ENCODE assay signal across 9 mouse cellular contexts in the genomic region with DNA sequence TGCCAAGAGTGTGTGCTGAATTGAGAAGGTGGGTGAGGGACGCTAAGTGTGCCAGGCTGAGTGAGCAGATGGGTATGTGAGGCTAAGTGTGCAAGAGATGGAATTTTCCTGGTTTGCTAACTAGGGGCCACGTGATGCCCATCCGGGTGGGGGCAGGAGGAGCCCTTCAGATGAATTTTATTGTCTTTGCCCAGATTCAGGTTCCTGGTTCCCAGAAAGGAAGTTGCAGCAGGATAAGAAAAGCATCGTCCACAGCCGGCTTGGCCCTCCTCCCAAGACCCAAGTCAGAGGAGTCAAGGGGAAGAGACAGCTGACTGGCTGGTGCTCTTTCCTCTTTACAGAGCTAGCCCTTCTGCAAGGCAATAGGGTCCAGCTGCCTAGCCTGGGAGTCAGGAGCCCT. TPM values are rescaled to one million over a fixed set of nuclear protein-coding genes. Genes with fewer than 3 reads are reported as not detected.
DNase-seq lines count a peak whose midpoint lies in the region; ATAC-seq and TF ChIP-seq lines count a peak whose summit lies in the region.
"Had no signal": no experiment of that assay in that cellular context is flagged by ENCODE, and none has a peak within 500 bp of the region (broad histone marks: within the 10 kb centered on the region; RNA-seq: fewer than 3 reads in every experiment).

A gene (minus strand): TSS at position 84 of the 400 bp plus-strand sequence.

- no peak within 1 kb of the TSS for H3K4me3 ChIP-seq in midbrain, embryonic 11.5 days (ENCODE audit: low read depth, low read length)
- H3K4me3 ChIP-seq in midbrain, postnatal 0 days (ENCODE audit: low read depth, low read length): no peak within 1 kb of the TSS
- no peak within 1 kb of the TSS for H3K4me3 ChIP-seq in heart, embryonic 11.5 days (ENCODE audit: low read depth, low read length)
- H3K4me3 ChIP-seq: limb, embryonic 12.5 days had no signal

- H3K4me2 ChIP-seq in midbrain, embryonic 11.5 days: peak within 1 kb of the TSS; percentile 8; the same call in 1 of the 2 replicates
- H3K4me2 ChIP-seq in midbrain, postnatal 0 days (ENCODE audit: low read depth, low read length, poor library complexity, severe bottlenecking): no peak within 1 kb of the TSS
- H3K4me2 ChIP-seq in heart, embryonic 11.5 days: 0 out of 2 replicates have a peak within 1 kb of the TSS, but pooled peaks have one; percentile 12

- no peak for TF ChIP-seq CTCF in midbrain, postnatal 0 days (IDR thresholded peaks at IDR 0.05)

- H3K9ac ChIP-seq in midbrain, embryonic 11.5 days (ENCODE audit: low read length): no peak within 1 kb of the TSS
- no peak within 1 kb of the TSS for H3K9ac ChIP-seq in midbrain, postnatal 0 days (replicated peaks; ENCODE audit: low read length, poor library complexity, severe bottlenecking)
- H3K9ac ChIP-seq in heart, embryonic 11.5 days (ENCODE audit: low read depth, low read length): no peak within 1 kb of the TSS
- H3K9ac ChIP-seq: limb, embryonic 12.5 days had no signal

- WGBS in midbrain, embryonic 11.5 days: 87% methylated on average over 5 of the region's 5 CpGs
- 92% methylated on average over 5 of the region's 5 CpGs for WGBS in midbrain, postnatal 0 days
- 67% methylated on average over 5 of the region's 5 CpGs for WGBS in heart, embryonic 11.5 days (ENCODE audit: insufficient replicate concordance)

- H3K9me3 ChIP-seq in midbrain, embryonic 11.5 days (ENCODE audit: control insufficient read depth, low read length): no peaks in the 10 kb centered on the region
- no peaks in the 10 kb centered on the region for H3K9me3 ChIP-seq in midbrain, postnatal 0 days (ENCODE audit: low read length)
- no peaks in the 10 kb centered on the region for H3K9me3 ChIP-seq in heart, embryonic 11.5 days (replicated peaks; ENCODE audit: control insufficient read depth, low read length)
- H3K9me3 ChIP-seq: limb, embryonic 12.5 days had no signal

- H3K4me1 ChIP-seq in midbrain, embryonic 11.5 days (ENCODE audit: control insufficient read depth, insufficient read depth, low read length): no peaks in the 10 kb centered on the region
- H3K4me1 ChIP-seq in midbrain, postnatal 0 days (ENCODE audit: insufficient read depth, low read length): 0 out of 2 replicates have a peak, but pooled peaks cover 3% of the 10 kb centered on the region
- peaks cover 6% of the 10 kb centered on the region; the same call in 1 of the 2 replicates for H3K4me1 ChIP-seq in heart, embryonic 11.5 days (ENCODE audit: control insufficient read depth, insufficient read depth, low read length)

- no peak for ATAC-seq in midbrain, embryonic 11.5 days (ENCODE audit: low FRiP score)
- no peak for ATAC-seq in midbrain, postnatal 0 days (ENCODE audit: low FRiP score)
- no peak for ATAC-seq in heart, embryonic 11.5 days (replicated peaks; ENCODE audit: insufficient number of reproducible peaks, low FRiP score, low TSS enrichment)

- no peak for DNase-seq in midbrain, embryonic 11.5 days (ENCODE audit: low spot score, missing footprints)
- DNase-seq in midbrain, postnatal 0 days (ENCODE audit: low spot score): no peak
- peak; percentile 81 for DNase-seq in kidney, postnatal 14 days
- DNase-seq in cerebellum, adult 9-11 months: no peak
- DNase-seq in thymus, postnatal 10 days (ENCODE audit: low spot score in 2 of 2): no peak
- no peak for DNase-seq in layer of hippocampus, postnatal 36 days
- DNase-seq in spleen, adult 18-20 months: no peak

- H3K27ac ChIP-seq in midbrain, embryonic 11.5 days (ENCODE audit: low read depth, low read length): no peak within 1 kb of the TSS
- no peak within 1 kb of the TSS for H3K27ac ChIP-seq in midbrain, postnatal 0 days (ENCODE audit: low read depth, low read length)
- H3K27ac ChIP-seq in heart, embryonic 11.5 days (ENCODE audit: low read depth, low read length): peak within 1 kb of the TSS; percentile 50

- H3K36me3 ChIP-seq in midbrain, embryonic 11.5 days (ENCODE audit: control insufficient read depth, insufficient read depth, low read length): no peaks in the 10 kb centered on the region
- no peaks in the 10 kb centered on the region for H3K36me3 ChIP-seq in midbrain, postnatal 0 days (ENCODE audit: insufficient read depth, low read length)
- no peaks in the 10 kb centered on the region for H3K36me3 ChIP-seq in heart, embryonic 11.5 days (ENCODE audit: control insufficient read depth, insufficient read depth, low read length)
- H3K36me3 ChIP-seq: limb, embryonic 12.5 days had no signal

- no peaks in the 10 kb centered on the region for H3K27me3 ChIP-seq in midbrain, embryonic 11.5 days (ENCODE audit: control insufficient read depth, insufficient read depth, low read length)
- no peaks in the 10 kb centered on the region; the same call in 1 of the 2 replicates for H3K27me3 ChIP-seq in midbrain, postnatal 0 days (ENCODE audit: insufficient read depth, low read length)
- no peaks in the 10 kb centered on the region for H3K27me3 ChIP-seq in heart, embryonic 11.5 days (ENCODE audit: control insufficient read depth, insufficient read depth, low read length)
- H3K27me3 ChIP-seq: limb, embryonic 12.5 days had no signal

RNA-seq across cellular contexts. Expression of the gene that starts here (rescaled TPM):
- polyA plus RNA-seq in midbrain, embryonic 11.5 days (2014; fragmentation: Nextera tagmentation; extraction: Ambion mirVana): 0.19 and 0.46 TPM in 2 replicates
- not detected in 2 replicates for total RNA-seq in midbrain, postnatal 0 days (2014; rRNA removed)
- polyA plus RNA-seq in midbrain, postnatal 0 days (2015; fragmentation: Nextera tagmentation; extraction: Ambion mirVana): not detected in 2 replicates
- 3.6 TPM in 2 replicates for polyA plus RNA-seq in heart, embryonic 11.5 days (2014; fragmentation: Nextera tagmentation; extraction: Ambion mirVana)
- under 1 TPM in 1 of 2 experiments, not detected in 1; 0.65 TPM for total RNA-seq in layer of hippocampus, postnatal 36 days (2021)
